Mouse (Mus musculus) heart, embryonic 11.5 days (tissue): ENCODE measurements at regions not wholly inside any gene's neighbourhood (a gene's known extent, or its start where the extent isn't known, plus 50 kb on each side); places are given as distances from the start of the nearest gene placed in this dataset.
"Not testable (repeated sequence)": the region's sequence is repeated elsewhere in the genome, so short reads cannot be mapped to it uniquely, and the experiment has no call there.

Source experiments
- ATAC-seq: fragments of 200-750 bp; cut with Nextera tagmentation; replicated peaks from 2 replicates; pipeline ENCODE4 v1.8.0; 2017; ENCODE audit warnings: moderate library complexity; ENCODE audit not compliant: insufficient number of reproducible peaks, low FRiP score, low TSS enrichment
- H3K27ac ChIP-seq: fragments of 300-500 bp; sonication (generic); 2 replicates; pipeline ENCODE4 v1.5.1; 2014; ENCODE audit warnings: mild to moderate bottlenecking, low read depth, low read length
- H3K27me3 ChIP-seq: fragments of 300-500 bp; sonication (generic); 2 replicates; pipeline ENCODE4 v1.6.1; 2014; ENCODE audit warnings: mild to moderate bottlenecking, low read length, mixed read lengths; ENCODE audit not compliant: control insufficient read depth, insufficient read depth
- H3K36me3 ChIP-seq: fragments of 300-500 bp; sonication (generic); 2 replicates; pipeline ENCODE4 v1.6.1; 2014; ENCODE audit warnings: mild to moderate bottlenecking, low read length, moderate library complexity, mixed read lengths; ENCODE audit not compliant: control insufficient read depth, insufficient read depth
- H3K4me1 ChIP-seq: fragments of 300-500 bp; sonication (generic); 2 replicates; pipeline ENCODE4 v1.6.1; 2014; ENCODE audit warnings: low read length; ENCODE audit not compliant: control insufficient read depth, insufficient read depth
- H3K4me2 ChIP-seq: fragments of 300-500 bp; sonication (generic); 2 replicates; pipeline ENCODE4 v1.6.1; 2014; ENCODE audit warnings: mild to moderate bottlenecking, moderate library complexity
- H3K4me3 ChIP-seq: fragments of 300-500 bp; sonication (generic); 2 replicates; pipeline ENCODE4 v1.5.1; 2014; ENCODE audit warnings: low read depth, low read length
- H3K9ac ChIP-seq: fragments of 300-500 bp; sonication (generic); 2 replicates; pipeline ENCODE4 v1.6.1; 2014; ENCODE audit warnings: mild to moderate bottlenecking, low read depth, low read length, moderate library complexity
- H3K9me3 ChIP-seq: fragments of 300-500 bp; sonication (generic); replicated peaks from 2 replicates; pipeline ENCODE4 v1.6.1; 2016; ENCODE audit warnings: low read length; ENCODE audit not compliant: control insufficient read depth
- WGBS: fragments of 180-500 bp; shearing (Covaris S2); extraction: QIAGEN DNeasy Blood & Tissue Kit; methylation state at CpG from one replicate; pipeline ENCODE4 v1.1.7; 2014; ENCODE audit not compliant: insufficient replicate concordance; 5-methylcytosine and 5-hydroxymethylcytosine counted together

DNA sequence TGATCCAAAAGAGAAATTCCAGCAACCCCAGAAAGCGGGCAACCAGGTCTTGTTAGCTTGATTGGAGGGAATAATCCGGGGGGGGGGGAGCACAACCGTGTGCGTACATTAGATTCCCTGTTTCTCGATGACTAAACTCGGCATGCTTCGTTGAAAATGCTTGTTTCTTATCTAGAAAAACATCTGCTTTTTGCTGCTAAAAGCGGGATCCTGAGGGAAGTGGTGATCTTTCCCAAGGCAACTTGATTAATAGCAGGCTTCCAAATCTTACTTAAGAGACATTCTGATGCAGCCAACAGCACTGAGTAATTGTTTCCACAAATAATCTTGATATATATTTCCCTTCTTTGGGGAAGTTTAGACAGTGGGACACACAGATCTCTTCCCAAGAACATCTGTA lies 338.0 kb upstream of the Pkdcc start:
- Histone ChIP-seq H3K4me2 (no peak overlapping the region), H3K4me1 (no peaks in the 10 kb centered on the region), H3K27me3 (no peaks in the 10 kb centered on the region), H3K9ac (no peak overlapping the region), H3K27ac (no peak overlapping the region), H3K9me3 (no peaks in the 10 kb centered on the region), H3K36me3 (no peaks in the 10 kb centered on the region), H3K4me3 (no peak overlapping the region)
- no peak for ATAC-seq
- 70% methylated on average over 8 of the region's 8 CpGs for WGBS

- H3K9me3 ChIP-seq: no peaks in the 10 kb centered on the region
- ATAC-seq: no peak
- H3K27ac ChIP-seq: no peak overlapping the region
- H3K4me2 ChIP-seq: no peak overlapping the region
- no peak overlapping the region for H3K4me3 ChIP-seq
- H3K27me3 ChIP-seq: no peaks in the 10 kb centered on the region
- H3K9ac ChIP-seq: no peak overlapping the region
- H3K4me1 ChIP-seq: no peaks in the 10 kb centered on the region
- no peaks in the 10 kb centered on the region for H3K36me3 ChIP-seq
- WGBS: 56% methylated on average over 2 of the region's 2 CpGs
Measured at GRCm38 (mm10) chr17:82900602-82901001, 314.5 kb upstream of the Pkdcc start.

- H3K9me3 ChIP-seq: no peaks in the 10 kb centered on the region
- ATAC-seq: no peak
- no peaks in the 10 kb centered on the region for H3K4me1 ChIP-seq
- H3K27ac ChIP-seq: no peak overlapping the region
- H3K9ac ChIP-seq: no peak overlapping the region
- no peaks in the 10 kb centered on the region for H3K36me3 ChIP-seq
- 65% methylated on average over 9 of the region's 9 CpGs for WGBS
- no peaks in the 10 kb centered on the region for H3K27me3 ChIP-seq
- H3K4me3 ChIP-seq: no peak overlapping the region
- no peak overlapping the region for H3K4me2 ChIP-seq
Measured at GRCm38 (mm10) chr17:82901098-82901891, 313.8 kb upstream of the Pkdcc start.

- H3K27me3 ChIP-seq: no peaks in the 10 kb centered on the region
- ATAC-seq: no peak
- no peak overlapping the region for H3K4me2 ChIP-seq
- WGBS: 70% methylated on average over 2 of the region's 2 CpGs
- H3K4me1 ChIP-seq: no peaks in the 10 kb centered on the region
- H3K4me3 ChIP-seq: no peak overlapping the region
- H3K36me3 ChIP-seq: no peaks in the 10 kb centered on the region
- no peaks in the 10 kb centered on the region for H3K9me3 ChIP-seq
- no peak overlapping the region for H3K9ac ChIP-seq
- no peak overlapping the region for H3K27ac ChIP-seq
Measured at GRCm38 (mm10) chr17:82904961-82905360, 310.1 kb upstream of the Pkdcc start.

DNA sequence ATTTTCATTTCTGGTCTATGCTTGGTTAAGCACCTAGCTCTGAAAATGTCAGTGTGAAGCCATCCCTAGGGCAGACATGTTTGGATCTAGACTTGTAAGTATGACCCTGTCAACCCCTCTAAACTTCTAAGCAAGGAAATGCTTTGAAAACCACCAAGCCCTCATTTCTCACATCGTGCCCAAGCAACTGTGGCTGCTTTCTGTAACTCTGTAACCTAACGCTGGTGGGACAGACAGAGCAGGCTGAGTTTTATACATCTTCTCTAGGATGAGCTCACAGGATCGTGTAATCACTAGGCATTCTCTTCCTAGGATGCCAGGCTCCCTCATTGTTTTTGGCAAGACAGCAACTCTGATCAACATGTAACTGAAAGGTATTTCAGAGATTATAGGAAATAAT lies 309.6 kb upstream of the Pkdcc start:
- Histone ChIP-seq H3K9ac (no peak overlapping the region), H3K9me3 (no peaks in the 10 kb centered on the region), H3K27ac (no peak overlapping the region), H3K36me3 (no peaks in the 10 kb centered on the region), H3K27me3 (no peaks in the 10 kb centered on the region), H3K4me3 (no peak overlapping the region), H3K4me2 (no peak overlapping the region), H3K4me1 (no peaks in the 10 kb centered on the region)
- WGBS: 79% methylated on average over 3 of the region's 3 CpGs
- no peak for ATAC-seq

DNA sequence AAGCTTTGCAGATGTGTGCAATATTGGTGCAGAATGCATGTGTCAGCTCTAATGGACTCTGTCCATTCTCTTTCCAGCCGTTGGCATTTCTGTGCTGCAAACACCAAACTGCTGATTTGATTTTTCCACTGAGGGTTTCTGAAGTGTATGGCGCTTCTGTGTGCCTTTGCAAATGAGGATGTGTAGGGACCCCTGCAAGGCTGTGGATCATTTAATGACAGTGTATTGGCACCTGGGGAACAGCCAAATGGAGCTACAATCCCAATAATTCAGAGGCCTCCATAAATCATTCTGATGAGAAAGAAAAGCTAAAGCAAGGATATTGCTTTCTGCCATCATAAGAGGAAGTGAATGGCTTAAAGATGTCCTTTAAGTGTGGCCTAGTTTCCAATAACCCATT lies 305.9 kb upstream of the Pkdcc start:
- Histone ChIP-seq H3K27me3 (no peaks in the 10 kb centered on the region), H3K36me3 (no peaks in the 10 kb centered on the region), H3K4me3 (no peak overlapping the region), H3K4me2 (no peak overlapping the region), H3K9ac (no peak overlapping the region), H3K4me1 (no peaks in the 10 kb centered on the region), H3K9me3 (no peaks in the 10 kb centered on the region), H3K27ac (no peak overlapping the region)
- ATAC-seq: no peak
- WGBS: 73% methylated on average over 2 of the region's 2 CpGs

DNA sequence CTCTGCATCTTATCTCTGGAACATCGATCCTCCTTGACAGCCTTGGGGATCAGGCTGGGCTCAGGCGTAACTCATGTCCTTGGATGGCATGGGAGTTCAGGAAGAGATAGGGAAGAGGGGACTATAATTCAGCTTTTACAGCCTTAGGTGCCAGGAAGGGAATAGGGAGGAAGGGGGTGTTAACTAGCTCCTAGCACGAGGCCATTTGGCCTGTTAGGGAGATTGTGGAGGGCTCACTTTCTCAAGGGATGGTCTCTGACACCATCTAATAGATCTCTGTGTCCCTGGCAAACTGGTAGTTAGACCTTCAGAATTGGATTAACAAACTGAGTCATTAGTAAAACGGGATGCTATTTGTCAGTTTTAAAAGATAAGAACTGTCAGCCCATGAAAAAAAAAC lies 292.1 kb upstream of the Pkdcc start:
- not testable (repeated sequence) for H3K27me3 ChIP-seq, H3K9me3 ChIP-seq, H3K36me3 ChIP-seq, H3K4me1 ChIP-seq, H3K4me3 ChIP-seq, H3K4me2 ChIP-seq, ATAC-seq, H3K9ac ChIP-seq, H3K27ac ChIP-seq
- WGBS: 57% methylated on average over 4 of the region's 4 CpGs

DNA sequence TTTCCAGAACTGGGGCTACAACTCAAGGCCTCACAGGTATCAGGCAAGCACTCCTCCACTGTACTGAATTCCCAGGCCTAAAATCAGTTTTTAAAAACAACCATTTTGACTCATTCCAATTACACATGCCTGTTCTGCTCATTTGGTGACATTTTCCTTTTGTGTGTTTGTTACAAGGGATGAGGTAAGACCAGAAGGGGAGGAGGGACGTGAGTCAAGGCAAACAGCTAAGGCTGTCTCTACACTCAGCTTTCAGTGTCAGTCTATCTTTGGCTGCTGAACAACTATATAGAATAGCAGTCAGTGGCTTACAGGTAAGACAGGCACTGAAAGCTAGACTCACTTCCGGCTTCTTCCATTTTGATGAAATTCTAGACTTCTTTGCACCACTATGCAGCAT lies 289.3 kb upstream of the Pkdcc start:
- no peaks in the 10 kb centered on the region for H3K27me3 ChIP-seq

GRCm38 (mm10) chr17:82927681-82928080 lies 287.4 kb upstream of the Pkdcc start:
- Histone ChIP-seq H3K4me3 (no peak overlapping the region), H3K36me3 (no peaks in the 10 kb centered on the region), H3K4me2 (no peak overlapping the region), H3K9me3 (no peaks in the 10 kb centered on the region), H3K27ac (no peak overlapping the region), H3K4me1 (no peaks in the 10 kb centered on the region), H3K9ac (no peak overlapping the region), H3K27me3 (no peaks in the 10 kb centered on the region)
- ATAC-seq: no peak
- 78% methylated on average over 3 of the region's 3 CpGs for WGBS

More for the DNA sequence above, 289.3 kb upstream of the Pkdcc start:
- Histone ChIP-seq H3K4me1 (no peaks in the 10 kb centered on the region), H3K4me2 (no peak overlapping the region), H3K9me3 (no peaks in the 10 kb centered on the region), H3K36me3 (no peaks in the 10 kb centered on the region), H3K9ac (no peak overlapping the region), H3K4me3 (no peak overlapping the region), H3K27ac (no peak overlapping the region)
- whole genome bisulfite sequencing: 81% methylated on average over 2 of the region's 2 CpGs
- ATAC-seq: no peak
